Mouse (Mus musculus) adrenal gland (tissue): ENCODE measurements around the gene Cyp26b1.

Source experiments
- intact Hi-C: fragments of 180-260 bp; cut with DNase I; formaldehyde crosslinking; loops from one replicate; pipeline ENCODE4 v1.15.1; 2025

Cyp26b1 gene

DNA sequence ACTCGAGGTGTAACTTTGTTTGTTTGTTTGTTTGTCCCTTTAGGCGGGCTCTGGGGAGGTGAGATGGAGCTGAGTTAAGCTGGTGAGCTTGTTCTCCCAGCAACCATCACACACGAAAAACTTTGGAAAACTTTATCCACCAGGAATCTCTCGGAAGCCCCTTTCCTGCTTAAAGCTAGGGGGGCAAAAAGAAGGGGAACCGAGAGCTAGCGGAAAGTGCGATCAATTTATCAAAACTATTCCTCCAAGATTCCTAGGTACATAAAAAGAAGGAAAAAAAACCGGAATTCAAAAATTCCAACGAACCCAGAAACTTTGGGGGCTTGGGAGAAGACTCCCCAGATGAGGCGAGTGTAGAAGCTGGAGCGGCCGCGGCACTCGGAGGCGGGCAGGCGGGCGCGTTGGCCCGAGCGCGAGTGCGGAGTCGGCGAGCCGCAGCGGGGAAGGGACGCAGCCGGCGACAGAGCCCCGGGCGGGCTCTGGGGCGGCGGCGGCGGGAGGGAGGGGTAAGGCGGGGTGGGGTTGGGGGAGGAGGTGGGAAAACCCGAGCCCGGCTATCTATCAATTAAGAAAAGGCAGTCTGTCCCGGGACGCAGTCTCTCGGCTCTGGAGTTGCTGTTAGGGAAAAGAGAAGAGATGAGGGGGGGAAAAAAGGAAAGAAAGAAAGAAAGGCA is 5.3 kb downstream of the Cyp26b1 start:
- intact Hi-C loops: no loop called here

DNA sequence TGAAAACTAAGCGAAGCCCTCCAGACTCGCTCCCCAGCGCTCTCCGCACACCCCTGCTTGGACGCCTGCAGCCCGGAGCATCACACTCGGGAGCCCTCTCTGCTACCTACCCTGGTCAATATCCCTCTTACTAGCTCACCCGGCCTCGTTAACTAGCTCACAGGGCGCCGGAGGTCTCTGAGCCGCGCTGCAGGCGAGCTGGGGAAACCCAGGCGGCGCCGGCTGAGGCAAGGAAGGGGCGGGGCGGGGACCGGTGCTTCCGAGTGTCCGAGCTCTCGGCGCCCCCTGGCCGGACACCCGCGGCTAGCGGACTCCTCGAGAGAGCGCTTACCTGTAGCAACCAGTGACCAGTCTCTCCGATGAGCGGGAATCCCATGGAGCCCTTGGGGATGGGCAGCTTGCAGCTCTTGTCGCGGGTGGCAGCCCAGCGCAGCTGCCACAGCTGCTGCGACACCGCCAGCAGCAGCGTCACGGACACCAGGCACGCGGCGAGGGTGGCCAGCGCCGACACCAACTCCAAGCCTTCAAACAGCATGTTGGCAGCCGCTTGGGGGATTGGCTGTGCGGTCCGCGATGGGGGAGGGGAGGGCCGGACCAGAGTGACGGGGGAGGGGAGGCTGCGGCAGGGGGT is 6.1 kb downstream of the Cyp26b1 start:
- intact Hi-C loops: no loop called here

DNA sequence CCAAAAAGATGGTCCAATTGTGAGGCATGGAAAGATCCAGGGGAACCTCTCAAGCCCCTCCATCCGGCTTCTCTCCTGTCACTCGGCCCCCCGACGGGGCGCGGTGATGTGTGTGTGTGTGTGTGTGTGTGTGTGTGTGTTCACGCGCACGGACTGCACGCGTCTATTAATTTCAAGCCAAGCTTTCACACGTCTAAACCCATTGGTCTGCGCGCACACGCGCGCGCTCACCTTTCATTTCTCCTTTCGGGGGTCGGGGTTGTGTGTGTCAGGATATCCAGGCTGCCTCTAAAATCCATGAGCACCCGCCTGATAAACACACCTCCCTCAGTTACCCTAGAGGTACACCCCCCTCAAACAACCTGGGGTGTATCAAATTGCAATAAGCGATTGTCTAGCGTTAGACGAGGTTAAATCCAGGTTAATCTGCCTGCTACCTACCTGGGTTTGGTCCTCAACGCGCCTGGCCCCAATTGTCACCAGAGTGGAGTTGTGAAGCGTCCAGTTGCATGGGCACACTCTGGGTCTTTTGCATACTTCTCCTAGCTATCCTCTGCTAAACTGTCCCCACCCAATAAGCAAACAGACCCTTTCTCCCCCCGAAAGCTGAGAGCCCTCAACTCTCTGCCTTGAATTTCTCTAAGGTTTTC is 7.0 kb downstream of the Cyp26b1 start:
- intact Hi-C loops: no loop called here

DNA sequence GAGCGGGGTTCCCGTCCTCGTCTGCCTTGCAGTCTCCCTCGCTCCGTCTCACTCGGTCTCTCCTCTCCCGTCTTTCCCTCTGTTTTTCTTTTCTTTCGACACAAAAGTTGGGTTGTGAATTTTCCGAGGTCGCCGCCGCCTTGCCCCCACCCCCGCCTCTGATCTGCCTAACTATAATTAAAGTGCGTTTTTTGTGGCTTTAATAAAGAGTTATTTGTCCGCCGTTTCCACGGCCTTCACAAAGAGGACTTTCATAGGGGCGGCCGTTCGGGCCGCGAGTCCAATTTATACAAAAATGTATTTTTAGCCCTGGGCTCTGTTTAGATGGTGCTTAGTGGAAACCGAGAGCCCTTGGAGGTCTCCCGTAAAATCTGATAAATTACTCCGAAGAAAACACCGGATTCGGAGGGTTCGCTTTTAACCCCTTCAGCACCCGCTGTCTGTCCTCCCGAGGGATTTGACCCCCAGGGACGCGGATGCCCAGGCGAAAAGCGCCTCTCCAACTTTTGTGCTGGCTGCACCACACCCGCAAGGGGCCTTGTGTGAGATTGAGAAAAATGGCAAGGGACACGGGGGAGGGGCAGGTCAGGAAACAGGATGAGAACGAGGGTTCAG is 7.9 kb downstream of the Cyp26b1 start:
- intact Hi-C loops: no loop called here

DNA sequence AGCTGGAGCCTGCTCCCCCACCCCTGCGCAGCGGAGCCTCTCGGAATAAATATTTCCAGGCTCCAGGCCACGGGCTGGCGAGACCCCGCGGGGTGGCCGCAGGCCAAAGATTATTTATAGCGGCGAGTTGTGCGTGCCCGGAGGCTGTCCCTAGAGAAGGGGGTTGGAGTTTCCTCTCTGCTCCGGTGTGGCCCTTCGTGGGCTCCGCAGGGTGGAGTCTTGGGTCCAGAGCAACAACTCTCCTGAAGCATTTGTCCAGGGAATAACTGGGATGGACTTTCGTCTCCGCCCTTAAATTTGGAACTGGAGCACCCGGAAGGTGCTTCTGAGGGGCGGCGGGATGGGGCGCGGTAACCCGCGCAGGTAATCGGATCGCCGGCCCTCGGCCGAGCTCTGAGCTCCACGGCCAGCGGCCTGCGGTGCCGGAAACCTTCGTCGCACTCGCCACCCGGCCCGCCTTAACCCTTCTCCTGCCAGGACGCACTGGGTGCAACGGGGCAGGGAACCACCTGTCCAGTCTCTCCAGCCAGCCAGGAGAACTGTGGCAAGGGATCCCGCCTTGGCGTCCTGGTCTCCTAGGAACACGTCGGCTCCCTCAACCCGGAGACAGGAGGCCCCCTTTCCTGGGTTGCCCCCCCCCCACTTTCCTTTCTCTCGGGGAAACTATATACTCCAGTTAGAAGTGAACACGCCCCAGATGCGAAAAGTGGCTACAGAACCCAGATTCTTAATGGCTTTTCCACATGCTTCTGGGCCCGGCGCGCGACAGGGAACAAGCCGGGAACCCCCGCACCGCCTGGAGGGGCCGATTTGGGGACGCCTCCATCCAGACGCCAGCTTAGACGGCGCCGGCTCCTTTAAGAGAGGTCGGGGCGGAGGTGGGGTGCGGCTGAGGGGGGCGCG is 8.7 kb downstream of the Cyp26b1 start:
- intact Hi-C loops: no loop called here

DNA sequence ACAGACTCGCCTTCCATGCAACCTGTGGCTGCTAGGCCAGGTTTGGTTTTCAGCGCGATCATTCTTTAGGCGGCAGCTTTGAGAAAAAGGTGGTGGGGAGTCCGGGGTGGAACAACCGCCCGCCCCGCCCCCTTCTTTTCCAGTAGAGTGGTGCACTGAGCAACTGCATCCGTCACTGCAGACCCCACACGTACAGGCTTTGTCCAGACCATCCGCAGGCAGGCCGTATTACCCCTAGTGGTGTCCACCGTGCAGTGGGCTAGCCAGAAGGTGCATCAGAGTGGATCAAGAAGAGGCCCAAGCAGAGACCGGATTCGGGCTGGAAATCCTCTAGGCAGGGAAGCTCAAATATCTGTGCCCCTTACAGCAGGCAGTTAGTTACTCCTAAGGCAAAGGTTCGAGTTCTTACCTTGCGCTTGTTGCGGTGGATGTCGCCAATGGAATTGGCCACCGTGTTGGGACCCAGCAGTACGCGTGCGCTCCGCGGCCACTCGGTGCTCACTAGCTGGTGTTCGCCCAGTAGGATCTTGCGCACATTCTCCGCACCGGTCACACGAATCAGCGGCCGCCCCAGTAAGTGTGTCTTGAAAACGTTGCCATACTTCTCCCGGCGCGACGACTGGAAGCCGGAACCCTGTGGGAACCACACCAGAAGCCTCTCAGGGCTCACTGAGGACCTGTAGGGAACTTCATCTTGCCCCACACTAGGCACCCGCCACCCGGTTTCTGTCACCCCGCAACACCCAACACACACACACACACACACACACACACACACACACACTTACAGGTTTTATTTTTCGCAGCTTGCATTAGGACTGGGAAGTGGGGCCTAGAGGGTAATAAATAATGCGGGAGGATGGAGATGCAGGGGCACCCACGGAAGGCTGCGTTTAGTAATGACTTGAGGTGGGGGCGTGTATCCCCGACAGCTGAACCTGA is 9.6 kb downstream of the Cyp26b1 start:
- intact Hi-C loops: no loop called here

DNA sequence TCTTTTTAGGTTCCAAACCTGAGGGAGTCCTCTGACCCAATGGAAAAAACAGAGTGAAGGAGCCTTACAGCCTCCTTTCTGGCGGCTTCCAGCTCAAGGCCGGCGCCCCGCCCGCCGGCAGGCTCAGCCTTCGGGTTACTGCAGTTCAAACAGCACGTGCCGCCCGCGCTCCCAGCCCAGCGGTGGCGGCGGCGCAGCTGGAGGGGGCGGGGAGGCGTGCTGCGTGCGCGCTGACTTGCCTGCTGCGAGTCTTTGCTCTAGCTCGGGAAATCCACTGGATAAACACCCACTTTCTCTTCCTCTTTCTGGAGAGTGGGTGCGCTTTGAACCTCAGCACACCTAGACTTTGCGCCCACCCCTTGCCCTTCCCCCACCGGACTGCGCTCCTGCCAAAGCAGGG is 10.3 kb downstream of the Cyp26b1 start:
- intact Hi-C loops: no loop called here

DNA sequence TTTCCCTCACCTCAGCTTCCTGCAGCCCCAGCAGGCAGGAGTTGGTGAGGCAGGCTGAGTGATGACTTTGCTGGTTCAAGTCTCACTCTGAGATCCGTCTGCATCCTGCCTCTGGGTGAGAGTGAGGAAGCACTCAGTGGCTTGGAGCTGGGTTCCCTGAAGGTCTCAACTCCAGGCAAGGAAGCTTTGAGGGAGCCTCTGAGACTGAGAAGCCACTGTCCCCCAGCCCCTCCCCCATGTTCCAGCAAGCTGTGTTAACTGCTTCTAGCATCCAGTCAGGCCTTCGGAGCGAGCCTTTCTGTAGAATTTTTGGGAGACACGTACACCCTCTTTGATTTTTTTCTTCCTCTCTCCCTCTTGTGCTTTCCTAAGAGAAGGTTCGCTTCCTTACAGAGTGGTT is 10.9 kb downstream of the Cyp26b1 start:
- intact Hi-C loops: no loop called here

DNA sequence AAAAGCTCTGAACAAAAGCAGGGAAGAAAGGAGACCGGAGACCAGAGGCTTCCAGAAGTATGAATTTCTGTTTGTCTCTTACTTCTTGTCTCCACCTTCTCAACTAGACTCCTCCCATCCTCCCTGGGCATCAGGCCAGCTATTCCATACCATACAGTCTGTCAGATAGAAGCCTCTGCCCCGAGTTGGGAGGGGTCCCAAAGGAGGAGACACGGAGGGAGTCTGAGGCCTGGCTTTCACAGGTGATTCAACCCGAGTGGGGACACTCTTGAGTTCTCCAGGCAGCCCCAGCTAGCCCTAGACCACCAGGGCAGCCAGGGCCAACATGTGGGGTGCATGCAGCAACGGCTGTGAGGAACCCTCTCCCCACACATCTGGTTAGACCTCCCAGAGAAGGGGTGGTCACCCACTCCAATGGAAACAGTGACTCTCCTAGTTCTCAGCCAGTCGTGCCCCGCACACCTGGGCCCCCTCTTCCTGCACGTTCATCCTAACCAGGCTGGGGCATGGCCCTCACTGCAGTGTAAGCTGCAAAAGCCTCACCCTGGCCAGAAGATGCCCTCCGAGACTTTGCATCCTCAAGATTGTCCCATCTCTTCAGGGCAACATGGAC is 11.8 kb downstream of the Cyp26b1 start:
- intact Hi-C loops: no loop called here

DNA sequence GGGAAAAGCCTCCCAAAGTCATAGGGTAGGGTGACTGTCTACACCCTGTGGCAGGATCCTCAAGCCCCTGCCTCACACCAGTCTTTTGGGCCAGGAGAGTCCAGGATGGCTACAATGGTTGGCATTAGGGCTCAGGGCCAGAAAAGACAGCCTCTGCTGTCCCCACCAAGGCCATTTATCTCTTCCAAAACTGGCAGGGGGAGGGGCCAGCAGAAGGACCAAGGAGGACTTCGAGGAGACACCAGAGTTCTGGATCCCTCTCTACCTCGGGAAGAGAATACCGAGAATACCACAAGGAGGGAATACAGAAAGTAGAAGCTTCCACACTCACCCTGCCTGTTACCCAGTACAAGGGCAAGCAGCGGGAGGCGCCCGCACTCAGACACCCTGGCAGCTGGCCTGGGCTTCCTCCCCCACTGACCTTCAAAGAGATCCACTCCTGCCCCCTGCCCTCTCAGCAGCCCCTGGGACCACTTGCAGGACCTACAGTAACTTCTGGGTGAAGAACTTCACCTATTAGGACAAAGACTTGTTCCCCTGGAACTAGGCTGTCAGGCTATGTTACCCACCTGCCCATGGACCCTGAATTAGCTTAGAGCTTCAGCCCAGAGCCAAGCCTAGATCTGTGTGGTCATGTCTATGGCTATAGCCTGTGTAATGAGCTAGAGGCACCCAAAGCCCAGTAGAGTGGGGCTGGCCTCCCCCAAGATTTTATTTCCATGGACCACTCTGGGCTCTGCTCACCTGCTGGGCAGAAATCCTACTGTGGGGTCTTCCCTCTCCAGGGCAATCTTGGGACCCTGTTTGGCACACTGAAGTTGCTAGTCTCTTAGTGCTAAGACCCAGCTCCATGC is 12.5 kb downstream of the Cyp26b1 start:
- intact Hi-C loops: no loop called here

DNA sequence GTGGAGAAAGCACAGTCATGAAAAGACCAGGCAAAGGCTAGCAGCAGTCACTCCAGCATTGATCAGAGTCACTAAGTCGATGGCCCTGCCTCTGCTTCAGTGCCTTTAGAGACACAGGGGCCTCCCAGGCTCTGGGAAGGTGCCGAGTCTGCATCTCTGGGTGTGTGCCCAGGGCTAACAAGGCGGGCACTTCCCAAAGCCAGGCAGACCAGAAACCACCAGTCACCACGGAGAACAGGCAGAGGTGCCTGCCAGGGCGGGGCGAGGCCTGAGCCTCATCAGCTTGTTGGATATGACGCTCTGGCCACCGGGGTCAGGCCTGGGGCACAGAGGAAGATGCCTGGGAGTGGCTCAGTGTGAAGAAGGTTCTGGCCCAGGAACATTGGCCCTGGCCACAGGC is 14.2 kb downstream of the Cyp26b1 start:
- intact Hi-C loops: no loop called here

DNA sequence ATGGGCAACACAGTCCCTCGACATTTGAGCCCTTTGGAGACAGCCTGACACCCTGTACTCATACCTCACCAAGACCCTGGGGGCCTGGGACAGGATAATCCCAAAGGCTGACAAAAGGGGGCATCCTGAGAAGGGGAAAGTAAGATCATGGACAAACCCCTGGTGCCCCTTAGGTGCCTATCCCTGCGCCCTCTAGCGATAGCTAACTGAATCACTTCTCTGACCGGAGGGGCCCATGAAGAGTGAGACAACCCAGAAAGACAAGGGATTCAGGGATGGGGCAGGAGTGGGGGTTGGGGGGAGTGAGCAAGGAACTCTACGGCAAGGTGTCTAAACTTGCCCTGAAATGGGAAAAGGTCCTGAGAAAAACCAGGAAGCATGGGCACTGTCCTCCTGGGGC is 14.8 kb downstream of the Cyp26b1 start:
- intact Hi-C loops: no loop called here

DNA sequence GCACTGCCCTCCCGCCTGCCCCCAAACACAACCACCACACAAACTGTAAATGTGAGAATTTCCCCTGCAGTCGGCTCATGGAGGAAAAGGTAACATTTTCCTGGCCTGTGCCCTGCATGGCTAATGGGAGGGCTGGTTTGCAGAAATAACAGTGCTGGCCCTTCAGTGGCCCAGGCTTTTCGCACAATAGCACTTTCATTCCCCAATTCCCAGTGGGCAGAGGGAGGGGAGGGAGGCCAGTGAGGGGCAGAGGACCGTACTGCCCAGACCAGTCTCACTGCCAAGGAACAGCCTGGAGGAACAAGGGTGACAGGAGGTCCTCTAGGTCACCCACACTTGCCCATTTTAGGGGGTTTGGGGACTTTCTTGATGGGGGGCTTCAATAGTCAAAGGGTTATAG is 15.8 kb downstream of the Cyp26b1 start:
- intact Hi-C loops: no loop called here

DNA sequence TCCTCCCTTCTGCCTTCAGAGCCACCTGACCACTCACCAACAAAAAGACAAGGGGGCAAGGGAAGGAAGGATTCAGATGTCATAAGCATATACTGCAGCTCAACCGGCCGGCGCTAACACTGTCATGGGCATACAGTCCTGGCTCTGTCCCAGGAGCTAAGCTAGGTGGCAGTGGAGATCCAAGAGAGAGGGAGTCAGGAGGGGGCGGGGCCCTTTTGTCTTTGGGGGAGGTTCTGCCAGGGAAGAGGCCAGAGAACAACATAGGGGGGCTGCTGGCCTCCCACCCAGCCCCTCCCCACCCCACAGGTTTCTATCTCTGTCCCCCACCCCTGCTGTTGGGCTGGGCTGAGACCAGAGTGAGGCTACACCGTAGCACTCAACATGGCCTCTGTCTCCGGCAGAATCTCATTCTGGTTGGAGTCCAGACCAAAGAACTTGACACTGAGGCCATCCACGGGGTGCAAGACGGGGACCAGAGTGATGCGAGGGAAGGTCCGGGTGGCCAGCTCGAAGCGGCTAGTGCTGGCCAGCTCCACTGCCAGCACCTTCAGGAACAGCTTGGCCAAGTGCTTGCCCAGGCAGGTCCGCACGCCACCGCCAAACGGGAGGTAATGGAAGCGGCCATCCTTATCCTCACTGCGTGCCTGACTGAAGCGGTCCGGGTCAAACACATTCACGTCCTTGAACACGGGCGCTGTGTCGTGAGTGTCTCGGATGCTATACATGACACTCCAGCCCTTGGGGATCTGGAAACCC is 19.6 kb downstream of the Cyp26b1 start:
- intact Hi-C loops: no loop called here

DNA sequence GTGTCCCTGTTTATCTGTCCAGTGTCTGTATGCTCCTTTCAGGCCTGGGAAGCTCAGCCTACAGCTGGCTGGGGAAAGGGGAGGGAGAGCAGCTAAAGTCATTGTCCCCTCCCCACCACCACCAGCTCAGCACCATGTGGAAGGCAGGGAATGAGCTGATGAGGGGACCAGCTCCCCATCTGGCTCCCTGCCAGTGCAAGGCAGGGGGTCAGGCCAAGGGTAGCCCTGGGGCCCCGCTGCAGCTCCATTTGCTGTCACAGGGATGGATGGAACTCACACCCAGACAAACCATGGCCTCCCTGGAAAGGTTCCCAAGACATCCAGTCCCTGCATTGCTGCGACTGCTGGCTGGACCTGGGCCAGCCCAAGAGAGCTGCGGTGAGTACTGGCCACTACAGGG is 23.7 kb downstream of the Cyp26b1 start:
- intact Hi-C loops: no loop called here

DNA sequence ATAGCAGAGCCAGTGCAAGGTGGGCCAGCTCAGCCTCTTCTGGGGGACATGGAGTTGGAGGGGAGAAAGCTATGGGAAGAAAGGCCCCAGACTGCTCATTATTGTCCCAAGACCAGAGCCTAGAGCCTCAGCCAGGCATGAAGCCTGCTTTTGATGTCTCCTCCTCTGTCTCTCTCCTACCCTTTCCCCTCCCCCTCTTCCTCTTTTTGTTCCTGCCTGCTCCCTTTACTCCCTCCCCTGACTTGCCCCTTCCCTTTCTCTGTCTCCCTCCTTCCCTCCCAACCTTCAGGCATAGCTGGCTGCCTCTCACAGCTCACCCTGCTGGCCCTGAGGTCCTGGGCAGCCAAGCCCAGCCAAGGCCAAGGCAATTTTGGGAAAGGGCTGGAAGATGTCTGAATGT is 24.1 kb downstream of the Cyp26b1 start:
- intact Hi-C loops: no loop called here

DNA sequence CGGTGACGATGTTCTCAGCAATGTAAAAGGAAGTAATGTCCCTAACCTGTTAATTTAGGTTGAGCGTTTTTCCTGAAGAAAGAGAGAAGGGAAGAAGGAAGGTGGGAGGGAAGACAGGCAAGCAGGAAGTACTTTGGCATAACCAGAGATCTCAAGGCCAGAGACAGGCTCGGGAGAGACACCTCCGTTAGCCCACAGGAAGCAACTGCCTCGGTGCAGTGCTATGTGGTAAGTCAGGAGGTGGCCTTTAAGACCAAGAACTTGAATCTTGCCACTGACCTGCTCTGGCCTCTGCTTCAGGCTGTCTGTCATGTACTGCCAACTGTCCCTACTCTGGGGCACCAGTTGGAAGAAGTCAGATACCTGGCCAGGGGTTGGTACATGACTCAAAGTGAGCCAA is 24.8 kb downstream of the Cyp26b1 start:
- intact Hi-C loops: no loop called here

DNA sequence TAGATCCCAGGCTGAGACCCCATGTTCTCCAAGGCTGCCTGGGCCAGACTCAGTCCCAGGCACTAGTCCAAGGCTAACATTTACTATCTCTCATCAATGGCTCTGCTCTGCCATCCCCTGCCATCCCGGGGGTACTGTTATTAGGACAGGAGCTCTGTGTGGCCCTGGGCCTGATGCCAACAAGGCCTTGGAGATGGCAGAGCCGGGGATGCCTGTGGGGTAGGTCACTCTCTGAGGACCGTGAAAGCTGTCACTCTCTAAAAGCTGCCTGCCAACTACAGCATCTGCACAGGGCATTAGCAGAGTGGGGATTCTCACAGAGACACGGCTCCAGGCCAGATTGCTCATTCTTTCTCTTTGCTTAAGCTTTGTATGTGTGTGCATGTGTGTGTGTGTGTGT is 26.0 kb downstream of the Cyp26b1 start:
- intact Hi-C loops: no loop called here
